Mouse (Mus musculus): ENCODE results near the gene Reln.

- no peak for TF ChIP-seq CTCF (IDR thresholded peaks at IDR 0.05; ENCODE audit: extremely low read depth, insufficient read depth, low read length)
- TF ChIP-seq POLR2A (IDR thresholded peaks at IDR 0.05; ENCODE audit: extremely low read depth, insufficient read depth, low read length): no peak
Observed at GRCm38 (mm10) chr5:21936096-21936495, 408.4 kb downstream of the Reln start.
